Mouse (Mus musculus) liver, adult 2 months (tissue): ENCODE results near the gene Cep68. TPM values are rescaled to one million over a fixed set of nuclear protein-coding genes. Genes with fewer than 3 reads are reported as not detected.

Experiments
- DNase-seq: peaks from one replicate; pipeline ENCODE4 v3.0.0-alpha.2; 2011; ENCODE audit warnings: low read depth, low spot score; ENCODE audit errors: extremely low read depth
- H3K27ac ChIP-seq: fragments of 200-500 bp; replicated peaks from 2 replicates; pipeline ENCODE4 v1.5.1; 2012; ENCODE audit warnings: low read depth, mild to moderate bottlenecking, control low read depth, inconsistent platforms, low read length; ENCODE audit not compliant: insufficient read depth
- H3K27me3 ChIP-seq: fragments of 200-500 bp; 2 replicates; pipeline ENCODE4 v1.6.1; 2012; ENCODE audit warnings: mild to moderate bottlenecking, moderate library complexity, low read length, inconsistent platforms; ENCODE audit not compliant: control insufficient read depth, insufficient read depth
- H3K36me3 ChIP-seq: fragments of 200-500 bp; 2 replicates; pipeline ENCODE4 v1.6.1; 2012; ENCODE audit warnings: low read length, inconsistent platforms; ENCODE audit not compliant: control insufficient read depth, insufficient read depth
- H3K4me1 ChIP-seq: fragments of 200-500 bp; 2 replicates; pipeline ENCODE4 v1.6.1; 2011; ENCODE audit warnings: low read length; ENCODE audit not compliant: control insufficient read depth, insufficient read depth
- H3K4me3 ChIP-seq: fragments of 200-500 bp; 2 replicates; pipeline ENCODE4 v1.5.1; 2011; ENCODE audit warnings: low read depth, mild to moderate bottlenecking, control low read depth, low read length, moderate library complexity; ENCODE audit not compliant: insufficient read depth
- H3K79me2 ChIP-seq: fragments of 200-500 bp; 2 replicates; pipeline ENCODE4 v1.6.1; 2012; ENCODE audit warnings: inconsistent platforms, mild to moderate bottlenecking, low read length, moderate library complexity; ENCODE audit not compliant: control insufficient read depth, insufficient read depth
- H3K9ac ChIP-seq: fragments of 200-500 bp; 2 replicates; pipeline ENCODE4 v1.6.1; 2012; ENCODE audit warnings: low read depth, mild to moderate bottlenecking, control low read depth, inconsistent platforms, low read length
- CTCF ChIP-seq: fragments of 200-500 bp; IDR thresholded peaks from 2 replicates; pipeline ENCODE4 v1.5.1; 2011; ENCODE audit warnings: low read depth, low read length, control low read depth
- POLR2A ChIP-seq: fragments of 200-500 bp; IDR thresholded peaks from 2 replicates; pipeline ENCODE4 v1.6.1; 2011; ENCODE audit warnings: low read length, control low read depth; ENCODE audit not compliant: insufficient read depth; ENCODE audit errors: extremely low read depth
- WGBS: fragments of 180-500 bp; shearing (Covaris S2); methylation state at CpG from one replicate; pipeline ENCODE4 v1.1.7; 2018; 5-methylcytosine and 5-hydroxymethylcytosine counted together
- polyA plus RNA-seq: library from polyadenylated mRNA; depleted of rRNA; stranded (reverse); fragments of >200 nt; gene quantifications from 2 replicates; pipeline ENCODE4 v1.2.3, GENCODE M21; 2012
- total RNA-seq: library from RNA; depleted of rRNA; stranded (reverse); fragments of >200 nt; gene quantifications from 2 replicates; pipeline ENCODE4 v1.2.3, GENCODE M21; 2014

The Cep68 gene
- total and polyA plus RNA-seq, 2 experiments: 5.8 to 7.8 TPM

DNA sequence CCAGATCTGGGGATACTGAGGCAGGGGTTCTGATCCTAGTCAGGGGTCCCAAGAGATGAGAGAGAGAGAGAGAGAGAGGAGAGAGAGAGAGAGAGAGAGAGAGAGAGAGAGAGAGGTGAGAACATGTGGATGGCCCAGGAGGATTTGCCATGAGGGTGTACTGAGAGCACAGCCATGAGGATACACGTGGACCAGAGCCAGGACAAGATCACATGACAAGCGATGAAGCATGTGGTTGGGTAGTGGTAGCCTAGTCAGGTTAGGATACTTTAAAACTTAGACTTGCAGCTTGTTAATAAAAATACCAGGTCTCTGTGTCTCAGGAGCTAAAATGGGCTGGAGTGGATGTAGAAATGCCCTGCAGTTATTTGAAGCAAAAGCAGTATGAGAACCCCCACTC is 26.7 kb upstream of the Cep68 start:
- no peak overlapping the region for H3K4me3 ChIP-seq
- no peak overlapping the region for H3K9ac ChIP-seq
- H3K36me3 ChIP-seq: no peaks in the 10 kb centered on the region
- H3K27me3 ChIP-seq: no peaks in the 10 kb centered on the region
- no peaks in the 10 kb centered on the region for H3K79me2 ChIP-seq
- TF ChIP-seq CTCF (no peak), POLR2A (no peak)
- no peak overlapping the region for H3K27ac ChIP-seq
- no peak for DNase-seq
- WGBS: 76% methylated on average over 2 of the region's 2 CpGs
- H3K4me1 ChIP-seq: no peaks in the 10 kb centered on the region

DNA sequence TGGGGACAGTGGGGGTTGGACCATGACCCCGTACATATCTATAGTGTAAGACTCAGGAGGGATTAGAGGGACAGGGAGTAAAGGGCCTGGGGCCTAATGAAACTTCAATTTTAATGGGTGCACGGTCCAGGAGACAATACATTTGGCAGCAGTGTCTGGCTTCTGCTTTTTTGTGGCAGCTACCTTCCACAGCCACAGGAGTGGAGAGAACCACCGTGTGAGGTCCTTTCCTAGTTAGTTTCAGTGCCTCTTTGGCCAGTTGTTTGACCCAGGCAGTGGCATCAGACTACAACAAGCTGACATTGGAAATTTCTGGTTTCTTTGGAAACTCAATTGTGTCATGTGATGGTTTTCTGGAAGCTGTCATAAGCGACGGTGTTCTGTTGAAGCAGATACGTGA is 20.7 kb upstream of the Cep68 start:
- TF ChIP-seq CTCF (no peak), POLR2A (no peak)
- 93% methylated on average over 6 of the region's 6 CpGs for WGBS
- no peak for DNase-seq
- H3K4me1 ChIP-seq: no peaks in the 10 kb centered on the region
- H3K79me2 ChIP-seq: no peaks in the 10 kb centered on the region
- no peak overlapping the region for H3K27ac ChIP-seq
- no peaks in the 10 kb centered on the region for H3K36me3 ChIP-seq
- no peaks in the 10 kb centered on the region for H3K27me3 ChIP-seq
- H3K9ac ChIP-seq: no peak overlapping the region
- H3K4me3 ChIP-seq: no peak overlapping the region

DNA sequence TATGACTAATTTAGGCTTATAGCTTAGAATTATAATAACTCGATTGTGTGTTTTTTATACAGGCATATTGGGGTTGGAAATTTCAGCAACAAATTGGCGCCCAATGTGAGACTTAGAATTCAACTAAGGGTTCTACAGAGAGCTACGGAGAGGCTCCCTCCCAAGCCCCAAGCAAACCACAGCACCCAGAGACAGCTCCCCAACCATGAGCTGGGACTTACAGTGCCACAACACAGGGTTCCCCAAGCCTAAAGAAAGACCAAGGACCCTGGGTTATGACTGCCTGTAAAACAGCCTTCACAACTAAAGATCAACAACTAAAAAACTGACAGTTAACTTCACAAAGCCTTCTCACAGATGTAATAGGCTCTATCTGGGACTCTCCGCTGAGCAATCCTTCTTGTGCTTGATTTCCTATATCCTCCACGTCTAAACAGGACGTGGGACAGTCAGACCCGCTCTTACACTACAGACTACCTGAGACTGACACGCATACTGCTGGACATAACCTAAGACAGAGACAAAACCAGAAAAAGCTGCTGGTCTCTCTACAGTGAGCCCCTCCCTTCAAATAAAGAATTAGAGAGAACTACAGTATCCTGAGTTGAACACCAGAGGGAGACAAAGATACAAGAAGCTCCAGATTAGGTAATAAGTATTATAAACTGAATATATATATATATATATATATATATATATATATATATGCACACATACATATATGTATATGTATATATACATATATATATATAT is 13.6 kb upstream of the Cep68 start:
- WGBS: 55% methylated on average over 8 of the region's 8 CpGs
- no peaks in the 10 kb centered on the region for H3K79me2 ChIP-seq
- no peak for DNase-seq
- H3K9ac ChIP-seq: no peak overlapping the region
- H3K4me3 ChIP-seq: no peak overlapping the region
- H3K27me3 ChIP-seq: no peaks in the 10 kb centered on the region
- H3K36me3 ChIP-seq: no peaks in the 10 kb centered on the region
- H3K27ac ChIP-seq: no peak overlapping the region
- no peaks in the 10 kb centered on the region for H3K4me1 ChIP-seq
- TF ChIP-seq CTCF (0 out of 2 replicates have a peak, but pooled peaks have one; percentile 16), POLR2A (no peak)

DNA sequence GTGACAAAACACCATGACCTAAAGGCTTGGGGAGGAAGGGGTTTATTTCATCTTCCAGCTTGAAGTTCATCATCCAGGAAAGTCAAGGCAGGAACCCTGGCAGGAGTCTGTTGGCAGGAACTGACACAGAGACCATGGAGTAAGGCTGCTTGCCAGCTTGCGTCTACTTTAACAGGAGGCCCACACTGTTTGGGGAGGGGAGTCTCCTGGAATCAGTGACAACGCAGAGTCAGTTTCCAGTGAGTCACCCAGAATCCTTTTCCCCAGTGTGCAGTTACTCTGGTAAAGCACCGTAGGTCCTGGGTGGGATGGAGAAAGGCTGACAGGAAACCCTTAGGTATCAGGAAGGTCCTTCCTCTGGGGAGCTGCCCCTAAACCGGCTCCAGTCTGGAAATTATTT is 5.6 kb upstream of the Cep68 start:
- H3K4me3 ChIP-seq: no peak overlapping the region
- no peaks in the 10 kb centered on the region for H3K36me3 ChIP-seq
- no peak overlapping the region for H3K9ac ChIP-seq
- H3K4me1 ChIP-seq: peaks cover 1% of the 10 kb centered on the region; the same call in 1 of the 2 replicates
- DNase-seq: no peak
- WGBS: 84% methylated on average over 4 of the region's 4 CpGs
- TF ChIP-seq POLR2A (no peak), CTCF (no peak)
- H3K27ac ChIP-seq: no peak overlapping the region
- H3K27me3 ChIP-seq: no peaks in the 10 kb centered on the region
- no peaks in the 10 kb centered on the region for H3K79me2 ChIP-seq

DNA sequence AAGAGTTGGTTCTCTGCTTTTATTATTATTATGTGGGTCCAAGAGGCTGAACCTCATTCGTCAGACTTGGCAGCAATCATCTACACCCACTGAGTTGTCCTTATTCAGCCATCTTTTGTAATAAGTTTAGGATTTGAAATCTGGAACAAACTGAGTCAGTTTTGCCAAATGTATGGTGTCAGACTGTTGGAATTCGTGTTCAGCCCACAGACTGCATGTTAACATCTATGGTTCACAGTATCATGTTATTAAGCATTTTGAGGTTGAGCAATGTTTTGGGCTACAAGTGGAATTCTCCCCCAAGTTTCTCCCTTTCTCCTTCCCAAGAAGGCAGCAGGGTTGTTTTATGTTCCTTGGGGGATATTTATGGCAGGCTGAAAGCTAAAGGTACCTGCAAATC is 3.9 kb upstream of the Cep68 start:
- no peak for TF ChIP-seq CTCF
- no peak for TF ChIP-seq POLR2A
- Histone ChIP-seq H3K79me2 (peaks cover 5% of the 10 kb centered on the region), H3K27me3 (no peaks in the 10 kb centered on the region), H3K4me3 (no peak overlapping the region), H3K4me1 (peaks cover 2% of the 10 kb centered on the region; the same call in 1 of the 2 replicates), H3K36me3 (no peaks in the 10 kb centered on the region), H3K9ac (no peak overlapping the region), H3K27ac (no peak overlapping the region)
- no peak for DNase-seq
- WGBS: 81% methylated on average over 2 of the region's 2 CpGs

DNA sequence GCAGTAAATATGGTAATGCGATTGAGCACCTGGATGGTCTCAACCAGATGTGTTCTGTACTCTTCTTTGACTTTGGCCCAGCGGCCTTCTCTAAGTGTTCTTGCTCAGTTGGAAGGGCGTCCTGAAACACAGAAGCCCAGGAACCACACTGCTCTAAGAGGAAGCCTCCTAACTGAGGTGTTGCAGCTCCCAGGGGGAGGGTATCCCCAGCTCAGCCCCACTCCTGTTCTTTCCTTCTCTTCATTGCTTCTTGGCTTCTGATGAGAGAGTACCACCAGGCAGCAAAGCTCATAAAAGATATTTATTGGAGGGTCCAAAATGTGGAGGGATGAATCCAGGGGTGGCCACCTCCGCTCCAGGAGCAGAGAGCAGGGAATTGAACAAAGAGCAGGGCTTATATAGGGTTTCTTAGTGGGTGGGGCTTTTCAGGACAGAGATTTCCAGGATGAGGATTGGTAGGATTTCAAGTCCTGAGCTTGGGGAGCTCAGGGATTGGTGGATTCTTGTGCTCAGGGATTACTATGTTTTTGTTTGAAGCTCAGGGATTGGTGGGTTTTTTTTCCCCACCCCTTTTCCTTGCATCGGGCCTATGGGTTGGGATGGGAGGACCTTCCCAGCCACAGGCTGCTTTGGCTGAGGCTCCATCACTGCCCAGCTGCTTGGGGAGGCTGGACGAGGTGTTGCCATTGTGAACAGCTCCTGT is 1.4 kb upstream of the Cep68 start:
- no peak for DNase-seq

More for the DNA sequence above, 1.4 kb upstream of the Cep68 start:
- WGBS: 94% methylated on average over 6 of the region's 6 CpGs
- no peak overlapping the region for H3K4me3 ChIP-seq
- no peaks in the 10 kb centered on the region for H3K36me3 ChIP-seq
- H3K27ac ChIP-seq: no peak overlapping the region
- no peak overlapping the region for H3K9ac ChIP-seq
- H3K4me1 ChIP-seq: peaks cover 2% of the 10 kb centered on the region; the same call in 1 of the 2 replicates
- H3K79me2 ChIP-seq: peaks cover 17% of the 10 kb centered on the region
- TF ChIP-seq CTCF (no peak), POLR2A (no peak)
- no peaks in the 10 kb centered on the region for H3K27me3 ChIP-seq
